Mouse (Mus musculus) MEL (cell line): ENCODE data around the gene Mfap2. TPM values are rescaled to one million over a fixed set of nuclear protein-coding genes. Genes with fewer than 3 reads are reported as not detected.

Source experiments
- DNase-seq: peaks from one replicate; pipeline ENCODE4 v3.0.0; 2011; ENCODE audit warnings: low read depth, low spot score
- H3K27ac ChIP-seq: 2 replicates; pipeline ENCODE4 v1.5.1; 2012; ENCODE audit warnings: low read depth, mild to moderate bottlenecking, control low read depth, low read length, moderate library complexity; ENCODE audit not compliant: control insufficient read depth
- H3K27me3 ChIP-seq, 2 experiments: fragments of 150-350 bp in 1 of 2; sonication (generic) in 1 of 2; 2 replicates each; pipeline ENCODE4 v1.6.1; 2012; ENCODE audit warnings: low read length in 2 of 2, mild to moderate bottlenecking in 2 of 2, improper control_type of control experiment in 1 of 2, moderate library complexity in 1 of 2; ENCODE audit not compliant: insufficient read depth in 2 of 2, control insufficient read depth in 1 of 2
- H3K36me3 ChIP-seq, 2 experiments: 2 replicates each; pipeline ENCODE4 v1.6.1; 2012 to 2014; ENCODE audit warnings: low read length in 2 of 2, improper control_type of control experiment in 1 of 2, inconsistent platforms in 1 of 2, mild to moderate bottlenecking in 1 of 2; ENCODE audit not compliant: insufficient read depth in 2 of 2, control insufficient read depth in 1 of 2
- H3K4me1 ChIP-seq, 2 experiments: fragments of 150-350 bp in 1 of 2; sonication (generic) in 1 of 2; 2 replicates each; pipeline ENCODE4 v1.6.1; 2012; ENCODE audit warnings: low read length in 2 of 2, improper control_type of control experiment in 1 of 2, mild to moderate bottlenecking in 1 of 2; ENCODE audit not compliant: insufficient read depth in 2 of 2, control insufficient read depth in 1 of 2
- H3K4me3 ChIP-seq, 2 experiments: fragments of 150-350 bp in 1 of 2; sonication (generic) in 1 of 2; 2 replicates each; pipeline ENCODE4 v1.5.1; 2012; ENCODE audit warnings: low read depth in 2 of 2, low read length in 2 of 2, mild to moderate bottlenecking in 2 of 2, moderate library complexity in 2 of 2, control low read depth in 1 of 2, improper control_type of control experiment in 1 of 2; ENCODE audit not compliant: control insufficient read depth in 1 of 2, insufficient read depth in 1 of 2
- H3K79me2 ChIP-seq: 2 replicates; pipeline ENCODE4 v1.6.1; 2012; ENCODE audit warnings: mild to moderate bottlenecking, low read length, moderate library complexity; ENCODE audit not compliant: control insufficient read depth, poor library complexity, insufficient read depth
- H3K9ac ChIP-seq: 2 replicates; pipeline ENCODE4 v1.6.1; 2012; ENCODE audit warnings: low read depth, mild to moderate bottlenecking, control low read depth, low read length, moderate library complexity; ENCODE audit not compliant: control insufficient read depth, poor library complexity, severe bottlenecking
- H3K9me3 ChIP-seq: fragments of 150-350 bp; sonication (generic); replicated peaks from 2 replicates; pipeline ENCODE4 v1.6.1; 2012; ENCODE audit warnings: mild to moderate bottlenecking, low read length, improper control_type of control experiment, moderate library complexity; ENCODE audit not compliant: insufficient read depth
- BHLHE40 ChIP-seq: IDR thresholded peaks from 2 replicates; pipeline ENCODE4 v1.6.1; 2012; ENCODE audit warnings: low read depth, mild to moderate bottlenecking, inconsistent platforms, low read length, improper control_type of control experiment, borderline replicate concordance
- ELF1 ChIP-seq: IDR thresholded peaks from 2 replicates; pipeline ENCODE4 v1.6.1; 2014; ENCODE audit warnings: low read depth, mild to moderate bottlenecking, inconsistent platforms, low read length, improper control_type of control experiment, moderate library complexity
- ETS1 ChIP-seq: IDR thresholded peaks from 2 replicates; pipeline ENCODE4 v1.6.1; 2012; ENCODE audit warnings: low read depth, mild to moderate bottlenecking, inconsistent platforms, low read length, improper control_type of control experiment, moderate library complexity
- HCFC1 ChIP-seq: IDR thresholded peaks from 2 replicates; pipeline ENCODE4 v1.6.1; 2012; ENCODE audit warnings: low read depth, mild to moderate bottlenecking, inconsistent platforms, low read length, improper control_type of control experiment, moderate library complexity
- JUND ChIP-seq: IDR thresholded peaks from 2 replicates; pipeline ENCODE4 v1.6.1; 2011; ENCODE audit warnings: low read depth, mild to moderate bottlenecking, improper control_type of control experiment, low read length
- MAX ChIP-seq: IDR thresholded peaks from 2 replicates; pipeline ENCODE4 v1.6.1; 2011; ENCODE audit warnings: low read length, improper control_type of control experiment
- MXI1 ChIP-seq: IDR thresholded peaks from 2 replicates; pipeline ENCODE4 v1.6.1; 2011; ENCODE audit warnings: mild to moderate bottlenecking, low read depth, low read length, improper control_type of control experiment
- MYB ChIP-seq: IDR thresholded peaks from 2 replicates; pipeline ENCODE4 v1.6.1; 2011; ENCODE audit warnings: mild to moderate bottlenecking, low read depth, low read length, improper control_type of control experiment
- MYC ChIP-seq: IDR thresholded peaks from 2 replicates; pipeline ENCODE4 v1.6.1; 2011; ENCODE audit warnings: low read depth, mild to moderate bottlenecking, low read length, improper control_type of control experiment, moderate library complexity
- NRF1 ChIP-seq: IDR thresholded peaks from 2 replicates; pipeline ENCODE4 v1.6.1; 2014; ENCODE audit warnings: low read depth, mild to moderate bottlenecking, inconsistent platforms, low read length, improper control_type of control experiment, moderate library complexity; ENCODE audit not compliant: poor library complexity, insufficient read depth, severe bottlenecking
- RAD21 ChIP-seq: IDR thresholded peaks from 2 replicates; pipeline ENCODE4 v1.6.1; 2011; ENCODE audit warnings: mild to moderate bottlenecking, low read depth, low read length, improper control_type of control experiment
- RCOR1 ChIP-seq: IDR thresholded peaks from 2 replicates; pipeline ENCODE4 v1.6.1; 2012; ENCODE audit warnings: low read depth, mild to moderate bottlenecking, inconsistent platforms, low read length, improper control_type of control experiment
- SIN3A ChIP-seq: IDR thresholded peaks from 2 replicates; pipeline ENCODE4 v1.6.1; 2012; ENCODE audit warnings: low read length, improper control_type of control experiment, inconsistent platforms
- TBP ChIP-seq: IDR thresholded peaks from 2 replicates; pipeline ENCODE4 v1.8.0; 2011; ENCODE audit warnings: low read depth, low read length, improper control_type of control experiment
- UBTF ChIP-seq: IDR thresholded peaks from 2 replicates; pipeline ENCODE4 v1.6.1; 2012; ENCODE audit warnings: low read depth, mild to moderate bottlenecking, inconsistent platforms, low read length, improper control_type of control experiment, moderate library complexity, borderline replicate concordance; ENCODE audit not compliant: insufficient read depth
- ZC3H11A ChIP-seq: IDR thresholded peaks from 2 replicates; pipeline ENCODE4 v1.6.1; 2012; ENCODE audit warnings: low read depth, mild to moderate bottlenecking, inconsistent platforms, low read length, improper control_type of control experiment
- ZKSCAN1 ChIP-seq: IDR thresholded peaks from 2 replicates; pipeline ENCODE4 v1.6.1; 2012; ENCODE audit warnings: low read depth, mild to moderate bottlenecking, inconsistent platforms, low read length, improper control_type of control experiment, moderate library complexity
- ZMIZ1 ChIP-seq: IDR thresholded peaks from 2 replicates; pipeline ENCODE4 v1.6.1; 2012; ENCODE audit warnings: low read depth, mild to moderate bottlenecking, inconsistent platforms, low read length, improper control_type of control experiment, moderate library complexity
- polyA plus RNA-seq, 2 experiments: library from polyadenylated mRNA; stranded (reverse) in 1 of 2; unstranded in 1 of 2; fragments of >175 nt in 1 of 2; fragments of >200 nt in 1 of 2; gene quantifications; 2 replicates each; pipeline versions ENCODE4 v1.2.1 to v1.2.4; 2012; ENCODE audit warnings: low replicate concordance in 2 of 2, low read depth in 1 of 2; ENCODE audit not compliant: insufficient read length in 2 of 2, insufficient read depth in 1 of 2, missing spikeins in 1 of 2
- total RNA-seq: library from RNA; depleted of rRNA; stranded (reverse); fragments of 300-350 nt; gene quantifications from 2 replicates; pipeline ENCODE4 v1.2.3, GENCODE M21; 2012

Gene Mfap2
- total and polyA plus RNA-seq, 3 experiments, result not detected

DNA sequence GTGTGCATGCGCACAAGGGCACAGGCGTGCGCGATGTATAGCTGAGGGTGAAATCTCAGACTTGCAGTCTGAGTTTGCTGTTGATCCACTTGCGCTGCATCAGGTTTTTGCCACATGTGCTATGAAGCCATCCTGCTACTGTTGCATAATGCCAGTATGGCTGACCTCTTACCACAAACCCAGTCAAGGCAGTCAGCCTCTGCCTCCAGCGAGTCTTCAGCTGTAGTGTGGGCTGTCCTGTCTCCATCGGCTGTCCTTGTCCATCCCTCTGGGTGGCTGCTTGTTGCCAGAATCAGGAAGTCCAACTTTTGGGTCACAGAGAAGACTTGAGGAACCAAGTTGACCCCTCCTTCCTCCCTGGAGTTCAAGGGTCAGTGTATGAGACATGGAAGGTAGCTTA, 34.9 kb upstream of the Mfap2 start:
- TF ChIP-seq RCOR1 (no peak), ELF1 (no peak), ZKSCAN1 (no peak), TBP (no peak), ZC3H11A (no peak), ETS1 (no peak), MAX (no peak), MXI1 (no peak), MYC (no peak), RAD21 (no peak), JUND (no peak), HCFC1 (no peak), UBTF (no peak), MYB (no peak)
- TF ChIP-seq, all 39 proteins: peak for 0
- peaks cover 4 to 9% of the 10 kb centered on the region in 2 experiments; a peak in 3 of 4 replicates for H3K36me3 ChIP-seq
- no peak overlapping the region for H3K4me3 ChIP-seq
- no peak overlapping the region for H3K27ac ChIP-seq
- peaks cover 0 to 13% of the 10 kb centered on the region in 2 experiments; a peak in 3 of 4 replicates for H3K4me1 ChIP-seq
- no peak for DNase-seq
- H3K79me2 ChIP-seq, result no peaks in the 10 kb centered on the region
- H3K9me3 ChIP-seq, result no peaks in the 10 kb centered on the region
- no peaks in the 10 kb centered on the region for H3K27me3 ChIP-seq
- H3K9ac ChIP-seq, result no peak overlapping the region

- Histone ChIP-seq H3K27ac (no peak overlapping the region), H3K4me1 (peaks cover 0 to 13% of the 10 kb centered on the region in 2 experiments; a peak in 3 of 4 replicates), H3K36me3 (peaks cover 2 to 9% of the 10 kb centered on the region in 2 experiments; a peak in 3 of 4 replicates), H3K4me3 (no peak overlapping the region), H3K27me3 (no peaks in the 10 kb centered on the region), H3K9me3 (no peaks in the 10 kb centered on the region), H3K79me2 (no peaks in the 10 kb centered on the region), H3K9ac (no peak overlapping the region)
- TF ChIP-seq BHLHE40 (no peak), ZMIZ1 (no peak), RCOR1 (no peak), SIN3A (no peak), NRF1 (no peak), ETS1 (no peak)
- DNase-seq, result no peak
Measured at GRCm38 (mm10) chr4:140977278-140977677, 32.9 kb upstream of the Mfap2 start.
